ENCODE assay signal across 29 mouse cellular contexts in genomic region chr5:57828437-57828836, GRCm38 (mm10).
"Had no signal": no experiment of that assay in that cellular context is flagged by ENCODE, and none has a peak within 500 bp of the region (broad histone marks: within the 10 kb centered on the region; RNA-seq: fewer than 3 reads in every experiment).

No protein-coding gene starts in this region.

- H3K9me3 ChIP-seq: limb, embryonic 10.5 days; limb, embryonic 12.5 days; limb, embryonic 13.5 days; limb, embryonic 15.5 days; liver, embryonic 13.5 days; lung, embryonic 15.5 days; megakaryocyte, embryonic 14.5 days; midbrain, embryonic 10.5 days; midbrain, embryonic 12.5 days; midbrain, embryonic 13.5 days; midbrain, embryonic 15.5 days; neural tube, embryonic 12.5 days had no signal

- ATAC-seq: lung, postnatal 0 days; midbrain, embryonic 13.5 days; midbrain, embryonic 15.5 days; midbrain, embryonic 16.5 days had no signal

- H3K36me3 ChIP-seq: limb, embryonic 10.5 days; limb, embryonic 12.5 days; limb, embryonic 13.5 days; limb, embryonic 15.5 days; liver, embryonic 13.5 days; lung, embryonic 15.5 days; midbrain, embryonic 10.5 days; midbrain, embryonic 12.5 days; midbrain, embryonic 13.5 days; midbrain, embryonic 15.5 days; neural tube, embryonic 12.5 days had no signal

- H3K27me3 ChIP-seq: limb, embryonic 12.5 days; limb, embryonic 13.5 days; limb, embryonic 15.5 days; liver, embryonic 13.5 days; lung, embryonic 15.5 days; megakaryocyte, embryonic 14.5 days; midbrain, embryonic 12.5 days; midbrain, embryonic 13.5 days; midbrain, embryonic 15.5 days; neural tube, embryonic 12.5 days had no signal

- H3K4me3 ChIP-seq: left cerebral cortex, adult 2 months; limb, embryonic 10.5 days; limb, embryonic 12.5 days; limb, embryonic 13.5 days; limb, embryonic 15.5 days; liver, embryonic 13.5 days; lung, embryonic 15.5 days; megakaryocyte, embryonic 14.5 days; midbrain, embryonic 10.5 days; midbrain, embryonic 12.5 days; midbrain, embryonic 13.5 days; midbrain, embryonic 15.5 days; myocyte; neural tube, embryonic 12.5 days had no signal

- H3K27ac ChIP-seq: left cerebral cortex, adult 2 months; limb, embryonic 10.5 days; limb, embryonic 12.5 days; limb, embryonic 13.5 days; limb, embryonic 15.5 days; liver, embryonic 13.5 days; liver, embryonic 14.5 days; lung, embryonic 15.5 days; macrophage; midbrain, embryonic 10.5 days; midbrain, embryonic 12.5 days; midbrain, embryonic 13.5 days; midbrain, embryonic 15.5 days; neural tube, embryonic 12.5 days had no signal

- H3K4me2 ChIP-seq: limb, embryonic 12.5 days; limb, embryonic 13.5 days; limb, embryonic 15.5 days; liver, embryonic 13.5 days; lung, embryonic 14.5 days; lung, embryonic 15.5 days; midbrain, embryonic 11.5 days; midbrain, embryonic 12.5 days; midbrain, embryonic 13.5 days; midbrain, embryonic 15.5 days; neural tube, embryonic 12.5 days had no signal

- DNase-seq: layer of hippocampus, postnatal 36 days; left cerebral cortex, postnatal 4 days; liver, embryonic 13.5 days; lung, adult 18-20 months; lung, adult 2 months; lung, embryonic 14.5 days; lung, postnatal 10 days; lung, postnatal 14 days; lung, postnatal 36 days; lung, postnatal 4 days; midbrain, embryonic 14.5 days had no signal

- H3K9ac ChIP-seq: limb, embryonic 12.5 days; limb, embryonic 13.5 days; limb, embryonic 15.5 days; liver, embryonic 13.5 days; liver, embryonic 14.5 days; lung, embryonic 14.5 days; lung, embryonic 15.5 days; midbrain, embryonic 12.5 days; midbrain, embryonic 13.5 days; midbrain, embryonic 15.5 days; neural tube, embryonic 12.5 days had no signal

- H3K4me1 ChIP-seq: limb, embryonic 13.5 days; limb, embryonic 15.5 days; liver, embryonic 13.5 days; lung, embryonic 15.5 days; midbrain, embryonic 10.5 days; midbrain, embryonic 12.5 days; midbrain, embryonic 13.5 days; midbrain, embryonic 15.5 days; neural tube, embryonic 12.5 days had no signal
